Mouse (Mus musculus) ES-E14 (cell line): ENCODE data around the gene Tmprss15.

ENCODE experiments used
- HCFC1 ChIP-seq: IDR thresholded peaks from 2 replicates; pipeline ENCODE4 v1.6.1; 2012; ENCODE audit warnings: low read length, inconsistent platforms, borderline replicate concordance; ENCODE audit not compliant: insufficient read depth
- MAFK ChIP-seq: IDR thresholded peaks from 2 replicates; pipeline ENCODE4 v1.6.1; 2014; ENCODE audit warnings: mild to moderate bottlenecking, low read depth, low read length, inconsistent platforms; ENCODE audit not compliant: insufficient read depth

GRCm38 (mm10) chr16:79002812-79003211 is 88.1 kb downstream of the Tmprss15 start:
- TF ChIP-seq HCFC1 = no peak
- TF ChIP-seq MAFK = no peak
